Mouse (Mus musculus) spleen, adult 2 months (tissue): ENCODE data around the gene Nedd9. TPM values are rescaled to one million over a fixed set of nuclear protein-coding genes. Genes with fewer than 3 reads are reported as not detected.

Experiments used
- DNase-seq, 2 experiments: peaks; one replicate each; pipeline versions ENCODE4 v3.0.0 to v3.0.0-alpha.2; 2012 to 2021; ENCODE audit warnings: low spot score in 2 of 2, low read depth in 1 of 2
- H3K27ac ChIP-seq: fragments of 200-500 bp; 2 replicates; pipeline ENCODE4 v1.5.1; 2012; ENCODE audit warnings: low read length, inconsistent platforms; ENCODE audit not compliant: insufficient read depth
- H3K27me3 ChIP-seq: fragments of 200-500 bp; 2 replicates; pipeline ENCODE4 v1.6.1; 2012; ENCODE audit warnings: mild to moderate bottlenecking, moderate library complexity, low read length, inconsistent platforms; ENCODE audit not compliant: control insufficient read depth, insufficient read depth
- H3K36me3 ChIP-seq: fragments of 200-500 bp; 2 replicates; pipeline ENCODE4 v1.6.1; 2012; ENCODE audit warnings: mild to moderate bottlenecking, low read length, inconsistent platforms; ENCODE audit not compliant: control insufficient read depth, insufficient read depth
- H3K4me1 ChIP-seq: fragments of 200-500 bp; 2 replicates; pipeline ENCODE4 v1.6.1; 2011; ENCODE audit warnings: inconsistent platforms; ENCODE audit not compliant: control insufficient read depth, insufficient read depth, insufficient read length
- H3K4me3 ChIP-seq: fragments of 200-500 bp; 2 replicates; pipeline ENCODE4 v1.5.1; 2011; ENCODE audit warnings: mild to moderate bottlenecking, inconsistent platforms; ENCODE audit not compliant: insufficient read depth, insufficient read length; ENCODE audit errors: extremely low read depth
- CTCF ChIP-seq: fragments of 200-500 bp; IDR thresholded peaks from 2 replicates; pipeline ENCODE4 v1.5.1; 2011; ENCODE audit warnings: mild to moderate bottlenecking, inconsistent platforms; ENCODE audit not compliant: insufficient read depth, insufficient read length, insufficient replicate concordance; ENCODE audit errors: extremely low read depth
- POLR2A ChIP-seq: fragments of 200-500 bp; IDR thresholded peaks from 2 replicates; pipeline ENCODE4 v1.6.1; 2011; ENCODE audit warnings: low read depth, low read length, inconsistent platforms
- WGBS: fragments of 180-500 bp; shearing (Covaris S2); methylation state at CpG from one replicate; pipeline ENCODE4 v1.1.7; 2018; 5-methylcytosine and 5-hydroxymethylcytosine counted together
- polyA plus RNA-seq: library from polyadenylated mRNA; depleted of rRNA; stranded (reverse); fragments of >200 nt; gene quantifications from 2 replicates; pipeline ENCODE4 v1.2.3, GENCODE M21; 2012

The Nedd9 gene
- polyA plus RNA-seq, 1 experiment: 45.3 TPM

DNA sequence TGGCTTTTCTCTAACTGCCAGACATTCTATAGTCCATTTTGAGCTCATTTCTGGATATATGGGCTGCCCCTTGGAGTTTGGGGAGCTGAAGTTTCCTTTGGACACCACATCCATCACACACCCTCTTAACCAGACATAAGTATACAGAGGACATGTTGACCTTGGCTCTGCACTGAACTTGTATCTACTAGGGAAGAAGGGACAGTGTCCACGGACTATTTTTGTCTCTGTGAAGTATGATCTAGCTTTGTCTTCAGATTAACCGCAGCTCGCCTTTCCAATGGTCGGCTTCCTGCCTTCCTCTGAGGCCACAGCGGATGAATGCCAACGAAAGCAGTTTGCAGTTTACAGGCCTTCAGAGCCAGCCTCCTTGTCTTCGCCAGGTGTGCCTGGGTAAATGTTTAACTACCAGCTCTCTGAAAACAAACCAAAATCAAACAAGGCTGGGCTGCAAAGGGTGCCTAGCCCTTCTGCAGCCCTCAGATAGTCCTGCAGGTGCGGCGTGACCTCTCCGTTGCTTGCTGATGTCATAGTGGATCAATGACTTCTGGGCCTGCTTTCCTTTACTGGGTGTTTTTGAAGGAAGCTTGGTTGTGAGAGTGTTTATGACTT, 63.6 kb downstream of the Nedd9 start:
- H3K4me1 ChIP-seq: peaks cover 10% of the 10 kb centered on the region; the same call in 1 of the 2 replicates
- no peak for DNase-seq
- H3K27me3 ChIP-seq: no peaks in the 10 kb centered on the region
- peaks cover 44% of the 10 kb centered on the region for H3K36me3 ChIP-seq
- H3K4me3 ChIP-seq: no peak overlapping the region
- no peak overlapping the region for H3K27ac ChIP-seq
- no peak for TF ChIP-seq CTCF
- no peak for TF ChIP-seq POLR2A
- WGBS: 92% methylated on average over 10 of the region's 10 CpGs

DNA sequence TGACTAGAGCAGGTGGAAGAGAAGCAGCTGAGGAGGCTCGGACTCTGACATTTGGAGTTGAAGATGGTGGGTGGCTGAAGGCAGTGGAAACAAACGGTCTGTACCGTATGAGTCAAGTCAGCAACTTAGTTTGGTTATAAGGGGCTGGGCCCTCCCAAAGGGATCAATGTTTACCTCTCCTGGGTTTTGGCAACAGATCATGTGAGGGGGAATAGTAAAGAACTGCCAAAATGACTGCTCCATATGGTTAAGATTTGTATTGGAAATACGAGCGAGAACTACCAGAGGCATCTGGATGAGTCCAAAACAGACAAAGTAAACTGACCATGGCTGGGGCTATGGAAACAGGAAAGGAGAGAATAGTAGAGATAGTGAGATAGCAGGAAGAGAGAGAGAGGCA, 64.6 kb downstream of the Nedd9 start:
- 96% methylated on average over 5 of the region's 5 CpGs for WGBS
- Histone ChIP-seq H3K36me3 (peaks cover 44% of the 10 kb centered on the region), H3K27me3 (no peaks in the 10 kb centered on the region), H3K4me1 (peaks cover 9% of the 10 kb centered on the region; the same call in 1 of the 2 replicates), H3K4me3 (no peak overlapping the region), H3K27ac (no peak overlapping the region)
- TF ChIP-seq CTCF: no peak
- TF ChIP-seq POLR2A: no peak
- no peak for DNase-seq

DNA sequence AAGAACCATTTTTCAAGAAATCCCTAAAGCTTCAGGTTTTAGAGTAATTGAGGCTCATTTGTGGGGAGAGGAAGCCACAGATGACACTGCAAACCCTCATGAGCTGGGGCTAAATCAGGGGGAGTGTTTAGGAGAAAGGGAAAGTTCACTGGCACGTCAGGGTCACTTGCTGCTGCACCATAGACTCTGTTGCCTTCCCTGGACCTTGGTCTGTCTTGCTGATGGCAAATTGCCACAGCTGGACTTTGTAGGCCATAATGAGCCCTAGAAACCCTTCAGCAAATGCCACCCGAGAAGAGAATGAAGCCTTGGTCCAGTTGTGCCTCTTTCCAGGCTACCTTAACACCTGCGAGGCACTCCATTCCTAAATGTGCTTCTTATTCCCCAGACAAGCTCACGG, 66.8 kb downstream of the Nedd9 start:
- H3K4me1 ChIP-seq: peaks cover 3% of the 10 kb centered on the region; the same call in 1 of the 2 replicates
- H3K27me3 ChIP-seq: no peaks in the 10 kb centered on the region
- 92% methylated on average over 4 of the region's 4 CpGs for WGBS
- no peak for DNase-seq
- H3K4me3 ChIP-seq: no peak overlapping the region
- no peak overlapping the region for H3K27ac ChIP-seq
- H3K36me3 ChIP-seq: peaks cover 44% of the 10 kb centered on the region
- TF ChIP-seq POLR2A (no peak), CTCF (no peak)

DNA sequence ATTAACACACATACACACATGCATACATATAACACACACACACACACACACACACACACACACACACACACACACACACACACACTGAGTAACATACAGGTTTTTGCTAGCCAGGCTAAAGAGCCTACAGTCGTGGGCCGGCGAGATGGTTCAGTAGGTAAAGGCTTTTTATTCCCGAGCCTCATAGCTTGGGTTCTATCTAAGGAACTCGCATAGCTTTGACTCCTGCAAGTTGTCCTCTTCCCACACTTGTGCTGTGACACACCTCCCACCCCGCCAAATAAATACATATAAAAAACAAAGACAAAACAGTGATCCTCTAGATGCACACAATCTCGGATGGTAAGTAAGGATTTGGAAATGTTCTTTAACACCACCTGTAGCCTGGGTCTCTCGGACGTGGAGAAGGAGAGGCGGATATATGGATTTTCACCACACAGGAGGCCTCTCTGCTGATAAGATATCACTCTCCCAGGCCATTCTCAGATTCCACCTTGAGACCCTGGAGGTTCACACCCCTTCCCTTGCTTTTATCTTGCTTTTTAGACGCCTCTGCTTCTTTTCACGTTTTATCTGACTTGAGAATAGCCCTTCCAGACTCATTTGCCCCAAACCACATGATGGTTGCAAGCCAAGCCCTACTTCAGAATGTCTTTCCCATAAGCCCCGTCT, 68.8 kb downstream of the Nedd9 start:
- peaks cover 31% of the 10 kb centered on the region for H3K36me3 ChIP-seq
- WGBS: 86% methylated on average over 13 of the region's 13 CpGs
- no peak overlapping the region for H3K27ac ChIP-seq
- H3K4me3 ChIP-seq: no peak overlapping the region
- no peak for TF ChIP-seq POLR2A
- TF ChIP-seq CTCF: no peak
- H3K4me1 ChIP-seq: no peaks in the 10 kb centered on the region
- no peaks in the 10 kb centered on the region for H3K27me3 ChIP-seq
- DNase-seq: no peak

DNA sequence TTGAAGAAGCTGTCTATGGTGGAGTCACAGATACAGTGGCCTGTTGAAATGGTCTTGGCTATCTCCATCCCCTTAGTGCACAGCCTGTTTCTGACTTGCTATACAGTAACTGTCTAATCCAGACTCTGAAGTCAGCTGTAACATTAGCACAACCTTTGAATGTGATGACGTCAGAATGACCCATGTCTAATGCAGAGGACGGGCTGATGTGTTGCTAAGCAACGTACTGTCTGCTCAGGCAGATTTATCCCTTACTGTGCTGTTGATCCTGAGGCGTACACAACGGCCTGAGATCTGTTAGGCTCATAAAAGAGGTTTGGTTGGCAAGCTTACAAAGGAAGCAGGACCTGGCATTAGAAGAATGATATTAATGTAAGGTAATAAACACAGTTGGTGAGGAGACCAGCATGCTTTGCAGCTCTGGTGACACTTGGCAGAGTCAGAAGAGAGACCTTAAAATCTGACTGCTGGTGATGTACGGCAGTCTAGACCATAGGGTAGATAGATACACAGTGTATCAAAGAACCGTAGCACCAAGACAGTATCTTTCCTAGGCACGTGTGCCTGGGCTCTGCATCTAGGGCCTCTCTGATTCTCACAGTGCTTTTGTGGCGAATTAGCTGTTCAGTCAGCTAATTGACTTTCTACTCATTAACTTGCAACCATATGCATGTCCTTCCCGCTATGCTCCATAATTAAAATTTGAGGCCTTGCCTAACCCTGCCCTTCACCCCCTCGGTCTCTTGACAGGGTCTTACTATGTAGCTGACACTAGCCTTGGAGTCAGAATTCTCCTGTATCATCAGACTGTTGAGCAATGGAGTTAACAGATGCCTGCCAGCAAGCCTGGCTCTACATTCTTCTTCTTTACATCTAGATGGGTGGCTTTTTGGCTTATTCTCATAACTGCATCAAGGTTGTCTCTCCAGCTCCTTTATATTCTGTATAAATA, 70.8 kb downstream of the Nedd9 start:
- Histone ChIP-seq H3K36me3 (peaks cover 20% of the 10 kb centered on the region), H3K27me3 (no peaks in the 10 kb centered on the region), H3K4me3 (no peak overlapping the region), H3K4me1 (no peaks in the 10 kb centered on the region), H3K27ac (no peak overlapping the region)
- 93% methylated on average over 11 of the region's 11 CpGs for WGBS
- no peak for DNase-seq
- TF ChIP-seq POLR2A (no peak), CTCF (no peak)

DNA sequence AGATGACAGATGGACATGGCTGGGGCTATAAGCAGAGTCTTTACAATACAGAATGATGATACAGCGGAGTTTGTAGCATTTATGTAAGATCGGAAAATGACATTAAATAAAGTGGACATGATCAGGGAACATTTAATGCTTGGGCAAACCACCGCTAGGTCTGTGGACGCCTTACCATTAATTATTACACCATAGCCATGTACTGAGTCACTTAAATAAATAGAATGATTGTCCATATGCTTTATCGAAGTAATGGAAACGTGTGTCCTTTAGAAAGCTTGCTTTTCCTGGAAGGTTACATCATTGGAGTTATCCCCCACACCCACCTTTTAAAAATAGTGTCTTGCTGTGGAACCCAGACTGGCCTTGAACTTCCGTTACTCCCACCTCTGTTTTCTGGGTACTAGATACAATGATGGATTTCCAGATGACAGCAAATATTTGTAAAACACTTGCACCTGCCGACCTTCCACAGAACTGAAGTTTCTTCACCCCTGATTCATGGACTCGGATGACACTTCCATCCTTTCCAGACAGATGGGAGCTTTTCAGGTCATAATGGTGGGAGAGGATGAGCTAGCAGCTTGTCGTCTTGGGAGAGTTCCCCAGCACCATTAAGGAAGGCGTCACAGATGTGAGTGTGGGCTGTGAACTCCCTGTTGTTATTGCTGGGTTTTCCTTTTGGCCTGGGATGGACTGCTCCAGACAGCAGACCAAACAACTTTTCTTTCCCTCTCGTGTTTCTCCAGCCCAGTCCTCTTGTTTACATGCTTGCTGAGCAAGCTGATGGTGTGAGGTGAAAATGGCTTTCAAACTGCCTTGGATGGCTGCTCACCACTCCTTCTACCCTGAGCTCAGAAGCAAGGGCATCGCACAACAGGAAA, 76.7 kb downstream of the Nedd9 start:
- H3K27ac ChIP-seq: no peak overlapping the region
- TF ChIP-seq POLR2A (no peak), CTCF (no peak)
- no peak overlapping the region for H3K4me3 ChIP-seq
- peaks cover 12% of the 10 kb centered on the region for H3K36me3 ChIP-seq
- H3K4me1 ChIP-seq: no peaks in the 10 kb centered on the region; the same call in none of the 2 replicates
- 84% methylated on average over 13 of the region's 13 CpGs for WGBS
- H3K27me3 ChIP-seq: no peaks in the 10 kb centered on the region
- no peak for DNase-seq
